Comparison of ENCODE assay signal across 7 mouse cellular contexts in the genomic region with DNA sequence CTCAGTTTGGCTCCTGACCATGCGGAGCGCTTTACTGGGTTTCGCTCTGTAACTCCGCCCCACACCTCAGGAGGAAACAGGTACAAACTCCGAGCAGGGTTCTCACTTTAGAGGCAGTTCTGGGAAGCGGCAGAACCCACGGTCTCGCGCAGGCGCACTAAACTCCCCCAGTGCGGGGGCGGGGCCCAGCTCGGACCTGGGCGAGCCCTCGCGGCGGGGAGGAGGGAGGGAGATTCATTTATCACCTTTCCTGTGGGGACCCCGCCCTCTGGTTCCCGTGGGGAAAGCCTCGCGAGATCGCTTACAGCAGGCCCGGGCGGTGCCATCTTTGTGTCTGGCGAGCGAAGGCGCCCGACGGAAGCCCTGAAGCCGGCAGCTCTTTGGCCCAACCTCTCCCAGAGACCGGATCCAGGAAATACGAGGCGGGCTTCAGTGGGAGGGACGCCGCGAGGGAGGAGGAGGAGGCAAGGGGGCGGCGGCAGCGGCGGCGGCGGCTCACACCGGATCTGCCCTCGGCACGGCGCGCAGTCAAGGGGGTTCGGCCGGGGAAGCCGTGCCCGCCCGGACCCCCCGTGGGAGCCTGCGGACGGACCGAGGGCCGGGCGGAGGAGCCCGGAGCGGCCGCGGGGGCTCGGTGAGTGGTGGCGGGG. TPM values are rescaled to one million over a fixed set of nuclear protein-coding genes. Genes with fewer than 3 reads are reported as not detected.
DNase-seq lines count a peak whose midpoint lies in the region; ATAC-seq lines count a peak whose summit lies in the region.

Gene Tab3 (plus strand): TSS at position 491 of the 650 bp plus-strand sequence.

- no peaks in the 10 kb centered on the region for H3K4me1 ChIP-seq in intestine, embryonic 16.5 days (ENCODE audit: control insufficient read depth, insufficient read depth, low read length)
- H3K4me1 ChIP-seq in midbrain, embryonic 11.5 days (ENCODE audit: control insufficient read depth, insufficient read depth, low read length): no peaks in the 10 kb centered on the region

- H3K9me3 ChIP-seq in intestine, embryonic 16.5 days (ENCODE audit: control insufficient read depth, low read length): no peaks in the 10 kb centered on the region
- no peaks in the 10 kb centered on the region for H3K9me3 ChIP-seq in midbrain, embryonic 11.5 days (ENCODE audit: control insufficient read depth, low read length)

- no peaks in the 10 kb centered on the region for H3K36me3 ChIP-seq in intestine, embryonic 16.5 days (ENCODE audit: control insufficient read depth, insufficient read depth, low read length)
- H3K36me3 ChIP-seq in midbrain, embryonic 11.5 days (ENCODE audit: control insufficient read depth, insufficient read depth, low read length): no peaks in the 10 kb centered on the region

- H3K27me3 ChIP-seq in intestine, embryonic 16.5 days (replicated peaks; ENCODE audit: control insufficient read depth, insufficient read depth, low read length): no peaks in the 10 kb centered on the region
- H3K27me3 ChIP-seq in midbrain, embryonic 11.5 days (ENCODE audit: control insufficient read depth, insufficient read depth, low read length): no peaks in the 10 kb centered on the region

- peak within 1 kb of the TSS; percentile 41; the same call in 1 of the 2 replicates for H3K27ac ChIP-seq in intestine, embryonic 16.5 days (ENCODE audit: low read length)
- peak within 1 kb of the TSS; percentile 9; the same call in 1 of the 2 replicates for H3K27ac ChIP-seq in midbrain, embryonic 11.5 days (ENCODE audit: low read depth, low read length)

- intact Hi-C loops in left cerebral cortex, postnatal 36 days (cut with DNase I): no loop called here

- DNase-seq in adrenal gland, adult 8-10 months: peak; percentile 95
- DNase-seq in embryo, embryonic 9.5 days (ENCODE audit: extremely low spot score): peak; percentile 90
- DNase-seq in gastrocnemius, postnatal 4 days (ENCODE audit: low spot score in 2 of 2): peak; percentile 83 to 92
- peak; percentile 89 to 90 for DNase-seq in left cerebral cortex, postnatal 36 days (ENCODE audit: low spot score in 2 of 2)
- peak; percentile 96 for DNase-seq in midbrain, embryonic 11.5 days (ENCODE audit: low spot score, missing footprints)
- peak; percentile 95 for DNase-seq in skeletal muscle tissue, adult 2 months (ENCODE audit: low read depth, low spot score)

- peak within 1 kb of the TSS; percentile 49 for H3K4me2 ChIP-seq in intestine, embryonic 16.5 days (ENCODE audit: low read depth, low read length)
- H3K4me2 ChIP-seq in midbrain, embryonic 11.5 days: peak within 1 kb of the TSS; percentile 53

- H3K9ac ChIP-seq in intestine, embryonic 16.5 days (ENCODE audit: low read depth, low read length): peak within 1 kb of the TSS; percentile 80
- peak within 1 kb of the TSS; percentile 77 for H3K9ac ChIP-seq in midbrain, embryonic 11.5 days (ENCODE audit: low read length)

- H3K4me3 ChIP-seq in intestine, embryonic 16.5 days (ENCODE audit: low read length): peak within 1 kb of the TSS; percentile 69
- peak within 1 kb of the TSS; percentile 66 for H3K4me3 ChIP-seq in midbrain, embryonic 11.5 days (ENCODE audit: low read depth, low read length)

- peak; percentile 98 for ATAC-seq in intestine, embryonic 16.5 days
- ATAC-seq in midbrain, embryonic 11.5 days (ENCODE audit: low FRiP score): peak; percentile 98

- 20% methylated on average over 47 of the region's 64 CpGs for WGBS in intestine, embryonic 16.5 days
- WGBS in midbrain, embryonic 11.5 days: 11% methylated on average over 40 of the region's 64 CpGs

RNA-seq across cellular contexts. Expression of gene Tab3, which starts in this region (rescaled TPM):
- total RNA-seq in adrenal gland, adult 8-10 months (2022): 10 to 100 TPM in 3 of 4 experiments, 1 to 10 TPM in 1; 9.3 to 13.7 (median 11.6) TPM
- total RNA-seq in gastrocnemius, postnatal 4 days (2021): 1 to 10 TPM; 7.2 to 9.0 TPM
- polyA plus RNA-seq in intestine, embryonic 16.5 days (2015; fragmentation: Nextera tagmentation; extraction: Ambion mirVana): 4.1 and 5.4 TPM in 2 replicates
- total RNA-seq in left cerebral cortex, postnatal 36 days (2021): 10 to 100 TPM; 16.0 to 20.4 TPM
- polyA plus RNA-seq in midbrain, embryonic 11.5 days (2014; fragmentation: Nextera tagmentation; extraction: Ambion mirVana): 3.8 and 5.8 TPM in 2 replicates

Comparison
In these comparisons a context has a peak if more than half of its experiments do, and no peak if none do; other contexts are left out.
1. Peak in every context shown above with its lines: DNase-seq, ATAC-seq, H3K4me3 ChIP-seq and H3K27ac ChIP-seq.